Mouse (Mus musculus) left cerebral cortex, postnatal 14 days (tissue): ENCODE measurements around the gene Psrc1. TPM values are rescaled to one million over a fixed set of nuclear protein-coding genes. Genes with fewer than 3 reads are reported as not detected.

ENCODE experiments used
- DNase-seq, 2 experiments: peaks; one replicate each; pipeline ENCODE4 v3.0.0; 2021 to 2022; ENCODE audit warnings: low spot score in 2 of 2, mixed read lengths in 1 of 2
- intact Hi-C: fragments of 180-260 bp; cut with DNase I; formaldehyde crosslinking; loops from one replicate; pipeline ENCODE4 v1.15.1; 2025
- total RNA-seq, 2 experiments: library from RNA; stranded (reverse); gene quantifications; 2 replicates each; pipeline ENCODE4 v1.2.3; 2021

Psrc1 gene
- total RNA-seq, 2 experiments from 2014 or later, result 14.7 to 15.8 TPM

DNA sequence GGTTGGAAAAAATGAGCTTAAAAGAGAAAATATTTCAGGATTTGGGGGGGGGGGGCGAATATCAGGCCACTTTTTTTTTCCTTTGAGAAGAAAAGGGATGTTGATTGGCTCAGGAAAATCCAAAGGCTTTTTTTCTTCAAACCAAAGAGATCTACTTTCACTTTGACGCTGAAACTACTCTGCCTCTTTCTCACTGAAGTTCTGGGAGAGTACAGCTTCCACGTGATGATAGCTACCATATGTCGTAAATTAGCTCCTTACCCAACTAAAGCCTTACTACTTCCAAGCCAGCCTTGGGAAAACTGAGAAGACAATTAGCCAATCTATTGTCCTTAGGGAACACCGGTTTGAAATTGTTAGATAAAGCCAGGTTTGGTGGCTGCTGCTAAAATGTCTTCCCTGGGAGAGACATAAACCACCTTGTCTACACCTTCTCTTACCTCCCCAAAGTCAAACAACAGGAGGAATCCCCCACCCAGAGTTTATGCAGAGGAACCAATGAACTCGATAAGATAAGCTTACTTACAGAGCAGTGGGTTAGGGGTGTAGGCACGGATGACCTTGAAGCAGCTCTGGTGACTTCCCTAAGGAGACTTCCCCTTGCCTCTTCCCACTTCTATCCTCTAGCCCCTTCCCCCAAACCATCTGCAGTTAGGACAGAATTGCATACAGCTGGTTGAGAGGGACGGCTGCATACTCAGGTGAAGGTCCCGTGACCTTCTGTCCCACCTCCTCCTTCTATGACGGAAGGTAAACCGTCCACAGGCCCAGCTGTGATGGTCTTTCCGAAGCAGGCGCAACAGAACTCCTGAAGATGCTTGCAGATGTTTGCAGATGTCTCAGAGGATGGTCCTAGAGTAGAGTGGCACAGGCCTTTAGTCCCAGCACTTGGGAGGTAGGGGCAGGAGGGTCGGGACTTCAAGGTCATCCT lies 1.4 kb upstream of the Psrc1 start:
- intact Hi-C loops, result no loop called here

DNA sequence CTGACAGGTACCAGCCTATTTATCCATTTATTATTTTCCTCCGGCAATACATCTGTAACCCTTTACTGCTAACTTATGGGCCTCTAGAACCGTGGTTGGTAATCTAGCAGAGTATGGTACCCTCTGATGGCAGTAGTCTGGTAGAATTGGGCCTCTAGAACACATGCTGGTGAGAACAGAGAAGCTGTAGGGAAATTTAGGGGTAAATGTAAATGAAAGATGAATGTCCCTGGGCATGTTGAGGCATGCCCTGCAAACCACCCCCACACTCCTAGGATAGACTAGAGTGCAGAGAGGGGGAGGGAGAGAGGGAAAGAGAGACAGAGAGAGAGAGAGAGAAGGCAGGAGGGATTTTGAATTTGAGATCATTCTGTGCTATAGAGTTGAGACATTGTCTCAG lies 786 bp downstream of the Psrc1 start:
- no peak for DNase-seq
- intact Hi-C loops, result no loop called here

More for the DNA sequence above, 1.4 kb upstream of the Psrc1 start:
- no peak for DNase-seq

DNA sequence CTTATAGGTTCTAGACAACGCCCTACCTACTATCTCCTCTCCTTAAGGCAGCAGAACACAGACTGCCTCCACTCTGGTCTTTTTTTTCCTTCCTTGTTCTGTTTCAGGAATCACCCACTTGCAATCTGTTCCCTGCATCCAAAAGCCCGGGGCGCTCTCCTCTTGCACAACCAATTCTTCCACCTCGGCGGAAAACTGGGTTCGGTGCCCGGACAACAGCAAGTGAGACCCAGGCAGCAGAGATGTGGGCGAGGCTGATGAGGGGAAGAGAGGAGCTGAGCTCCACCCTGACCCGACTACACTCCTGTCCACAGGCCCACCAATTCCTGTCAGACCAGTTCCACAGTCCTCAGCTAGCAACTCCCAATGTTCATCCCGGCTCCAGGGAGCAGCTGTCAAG lies 2.5 kb downstream of the Psrc1 start:
- peak; percentile 68 to 78 for DNase-seq
- intact Hi-C loops, result loop anchor here (5.0 kb wide), 1 partner anchor 224 kb away; no protein-coding TSS in a partner anchor

DNA sequence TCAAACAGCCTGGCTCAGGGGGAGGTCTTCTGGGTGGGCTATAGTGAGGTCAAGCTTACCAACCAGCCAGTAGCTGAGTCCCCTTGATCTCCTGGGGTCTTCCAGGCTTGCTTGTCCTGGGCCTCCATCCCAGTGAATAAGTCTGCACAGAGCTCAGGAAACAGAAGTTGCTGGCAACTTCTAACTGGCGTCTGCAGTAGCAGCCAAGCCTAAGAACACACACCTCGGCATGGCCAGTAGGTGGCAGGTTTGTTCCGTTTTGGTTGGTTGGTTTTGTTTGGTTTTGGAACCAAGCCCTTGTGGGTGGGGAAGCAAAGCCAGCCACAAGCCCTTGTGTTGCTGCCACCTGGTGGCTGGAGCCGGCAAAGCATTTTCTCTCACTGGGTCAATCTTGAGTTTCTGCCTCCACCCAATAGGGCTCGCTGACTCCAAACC lies 5.5 kb downstream of the Psrc1 start:
- intact Hi-C loops, result loop anchor here (2.0 to 5.0 kb wide), 2 partner anchors 106 to 227 kb away; no protein-coding TSS in a partner anchor
- peak; percentile 98 for DNase-seq

DNA sequence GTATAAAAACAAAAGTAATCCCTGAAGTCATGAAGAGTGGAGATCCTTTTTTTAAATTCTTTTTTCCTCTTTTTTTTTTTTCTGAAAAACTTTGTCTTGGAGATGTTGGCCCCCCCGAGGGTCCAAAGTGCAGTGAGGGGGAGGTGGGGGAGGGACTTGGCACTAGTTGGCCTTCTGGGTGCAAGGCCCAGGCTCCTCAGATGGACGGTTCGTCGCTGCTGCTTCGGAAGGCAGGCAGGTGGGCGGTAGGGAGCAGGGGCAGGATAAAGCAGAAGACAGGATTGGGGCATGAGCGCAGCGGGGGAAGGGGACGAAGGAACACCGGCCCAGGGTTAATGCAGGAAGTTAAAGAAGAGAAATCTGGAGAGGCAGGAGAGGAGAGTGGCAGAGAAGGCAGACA lies 8.7 kb downstream of the Psrc1 start:
- intact Hi-C loops, result no loop called here

DNA sequence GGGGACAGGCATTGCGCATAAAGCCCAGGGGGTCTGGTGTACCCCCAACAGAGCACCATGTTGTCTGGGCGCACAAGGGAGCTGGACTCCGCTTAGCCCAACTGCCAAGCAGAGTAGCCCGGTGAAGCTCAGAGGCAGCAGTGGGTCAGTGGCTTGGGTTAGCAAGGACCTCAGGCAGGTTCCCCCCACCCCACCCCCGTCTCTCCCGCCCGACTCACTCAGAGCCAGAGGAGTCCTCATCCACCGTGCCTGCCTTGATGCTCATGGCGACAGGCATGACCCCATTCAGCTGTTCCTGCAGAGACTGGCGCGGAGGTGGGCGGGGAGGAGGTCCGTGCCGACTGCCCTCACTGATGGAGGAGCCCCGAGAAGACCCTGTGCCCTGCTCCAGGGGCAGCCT lies 9.2 kb downstream of the Psrc1 start:
- intact Hi-C loops, result no loop called here
- no peak for DNase-seq

More for the DNA sequence above, 8.7 kb downstream of the Psrc1 start:
- no peak for DNase-seq

DNA sequence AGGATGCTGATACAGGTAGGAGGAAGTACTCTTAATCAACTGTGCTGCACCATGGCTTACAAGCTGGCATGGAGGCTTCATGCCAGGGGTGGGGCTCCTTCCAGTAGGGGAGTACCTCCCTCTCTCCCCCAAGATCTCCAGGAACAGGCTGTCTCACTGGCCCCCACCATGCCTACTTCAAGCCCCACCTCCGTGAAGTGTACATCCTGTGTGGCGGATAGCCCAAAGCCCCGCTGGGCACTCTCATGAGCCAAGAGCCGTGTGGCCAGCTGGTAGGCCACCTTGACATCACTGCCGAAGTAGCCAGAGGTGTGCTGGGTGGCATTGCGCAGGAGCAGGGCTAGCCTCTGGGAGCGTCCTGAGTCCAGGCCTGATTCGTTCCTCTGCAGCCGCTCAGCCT lies 14.6 kb downstream of the Psrc1 start:
- intact Hi-C loops, result no loop called here
- no peak for DNase-seq

DNA sequence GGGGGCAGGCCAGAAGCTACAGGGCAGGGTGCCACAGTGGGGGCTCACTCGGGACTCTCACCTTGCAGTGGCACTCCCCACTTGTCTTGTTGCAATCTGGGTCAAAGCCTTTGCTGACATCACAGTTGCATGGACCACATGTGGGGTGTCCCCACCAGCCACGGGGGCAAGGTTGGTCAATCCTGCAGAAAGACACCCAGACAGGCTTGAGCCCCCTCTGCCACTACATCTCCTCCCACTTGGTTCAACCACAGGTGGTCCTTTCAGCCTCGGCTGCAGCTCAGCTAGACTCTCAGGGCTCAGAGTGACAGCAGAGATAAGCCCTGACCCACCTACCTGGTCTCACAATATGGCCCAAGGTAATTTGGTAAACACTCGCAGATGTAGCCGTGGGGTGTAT lies 16.8 kb downstream of the Psrc1 start:
- DNase-seq, result no peak
- intact Hi-C loops, result loop anchor here (5.0 kb wide), 2 partner anchors 42 to 162 kb away; partner anchors contain the start of gene Tmem167b

DNA sequence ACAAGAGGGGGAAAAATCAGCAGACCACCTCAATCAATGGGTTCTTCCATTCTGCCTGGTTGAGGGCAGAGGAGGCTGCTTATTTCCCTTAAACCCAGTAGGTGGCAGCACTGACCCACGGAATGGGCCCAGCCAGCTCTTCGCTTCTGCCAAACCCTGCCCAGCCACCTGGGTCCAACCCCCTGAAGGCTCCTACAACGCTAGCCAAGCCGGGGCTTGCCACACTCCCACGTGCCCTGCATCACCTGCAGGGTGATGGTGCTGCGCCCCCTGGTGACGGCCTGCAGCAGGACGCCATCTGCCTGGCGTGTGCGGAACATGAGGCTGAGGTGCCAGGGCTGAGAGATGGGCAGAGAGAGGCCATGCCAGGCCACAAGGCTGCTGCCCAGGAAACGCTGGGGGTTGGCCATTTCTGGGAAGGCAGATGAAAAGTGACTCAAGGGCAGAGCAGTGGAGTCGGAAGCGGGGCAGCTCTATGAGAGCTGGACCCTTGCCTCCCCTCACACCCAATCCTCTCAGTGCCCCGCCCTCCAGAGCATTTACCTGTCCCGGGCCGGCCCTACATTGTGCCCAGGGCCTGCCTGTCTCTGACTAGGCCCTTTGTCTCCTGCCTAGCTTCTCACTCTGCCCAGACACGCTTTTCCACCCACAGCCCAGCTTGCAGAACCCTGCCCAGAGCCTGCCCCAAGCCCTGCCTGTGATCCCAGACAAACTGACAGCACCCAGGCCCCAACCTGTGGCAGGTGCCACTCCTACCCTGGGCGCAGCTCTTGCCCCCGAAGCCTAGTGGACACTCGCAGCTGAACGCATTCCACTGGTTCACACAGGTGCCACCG lies 18.3 kb downstream of the Psrc1 start:
- intact Hi-C loops, result loop anchor here (5.0 kb wide), 2 partner anchors 40 to 160 kb away; partner anchors contain the start of gene Tmem167b
- peak; percentile 80 to 89 for DNase-seq

DNA sequence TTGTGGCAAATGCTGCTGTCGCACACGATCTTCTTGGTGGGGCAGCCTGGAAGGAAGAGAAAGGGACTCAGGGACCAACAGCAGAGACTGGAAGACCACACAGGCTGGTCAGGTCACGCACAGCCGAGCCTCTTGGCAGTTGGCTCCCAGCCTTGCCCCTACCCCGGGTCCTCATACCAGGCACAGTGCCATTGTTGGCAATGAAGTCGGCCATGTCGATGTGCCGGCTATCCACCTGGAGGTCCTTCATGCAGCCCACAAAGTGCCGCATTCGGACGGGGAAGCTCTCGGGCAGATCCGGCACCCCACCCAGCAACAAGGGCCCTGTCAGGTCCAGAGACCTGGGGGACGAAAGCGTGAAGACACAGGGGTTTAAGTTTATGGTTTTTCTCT lies 18.9 kb downstream of the Psrc1 start:
- intact Hi-C loops, result loop anchor here (5.0 kb wide), 2 partner anchors 40 to 160 kb away; partner anchors contain the start of gene Tmem167b
- DNase-seq, result no peak

DNA sequence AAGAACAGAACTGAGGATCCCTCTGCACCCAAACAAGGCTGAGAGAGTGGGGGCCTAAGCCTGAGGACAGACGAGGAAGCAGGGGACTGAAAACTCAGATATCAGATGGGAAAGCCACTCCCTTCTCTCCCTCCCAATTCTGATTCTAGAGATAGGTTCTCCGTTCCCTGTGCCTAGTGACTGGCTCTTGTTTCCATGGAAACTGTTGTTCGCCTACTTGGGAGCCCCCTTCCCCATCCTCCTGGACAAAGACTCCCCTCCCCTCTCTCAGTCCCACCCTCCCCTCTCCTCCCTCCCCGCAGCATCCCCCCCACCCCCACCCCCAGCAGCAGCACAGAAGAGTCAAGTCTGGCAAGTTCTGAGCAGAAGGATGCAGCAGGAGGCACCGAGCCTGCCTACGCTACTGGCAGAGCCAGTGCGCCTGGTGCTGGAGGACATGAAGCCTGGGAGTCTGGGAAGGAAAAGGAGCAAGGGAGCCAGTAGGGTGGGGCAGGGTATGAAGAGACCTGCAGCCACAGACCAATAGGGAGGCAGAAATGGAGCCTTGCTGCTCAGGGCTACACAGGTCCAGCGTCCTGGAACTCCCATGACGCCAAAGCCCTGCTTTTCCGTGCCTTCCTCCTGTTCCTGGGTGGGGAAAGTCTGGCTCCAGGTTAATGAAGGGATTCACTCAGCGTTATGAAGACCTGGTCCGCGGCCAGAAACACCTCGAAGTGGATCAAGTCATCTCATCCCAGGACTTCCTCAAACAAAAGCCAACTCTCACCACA lies 22.1 kb downstream of the Psrc1 start:
- peak; percentile 60 to 81 for DNase-seq
- intact Hi-C loops, result no loop called here

DNA sequence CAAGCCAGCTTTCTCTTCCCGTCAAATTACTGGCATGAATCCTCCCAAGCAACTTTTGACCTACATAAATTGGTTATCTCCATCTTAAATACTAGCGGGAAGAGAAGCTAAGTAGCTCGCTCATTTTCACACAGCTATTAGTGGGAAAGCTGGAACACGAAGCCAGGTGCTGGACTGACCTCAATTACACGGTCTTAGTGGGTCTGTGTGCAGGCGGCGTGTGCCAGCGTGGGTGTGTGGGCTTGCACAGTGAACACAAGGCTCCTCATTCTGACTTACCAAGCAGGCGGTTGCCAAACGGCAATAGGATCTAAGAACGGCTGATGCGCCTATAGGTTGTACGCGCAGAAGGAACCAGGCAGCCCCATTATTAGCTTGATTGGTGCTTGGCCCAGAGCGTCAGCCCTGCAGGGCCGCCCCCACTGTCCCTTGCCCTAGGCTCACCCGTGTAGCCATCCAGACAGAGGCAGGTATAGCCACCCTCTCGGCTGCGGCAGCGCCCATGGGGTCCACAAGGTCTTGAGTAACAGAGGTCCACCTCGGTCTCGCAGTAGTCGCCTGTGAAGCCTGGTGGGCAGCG lies 22.8 kb downstream of the Psrc1 start:
- DNase-seq, result peak in 1 of 2 experiments; percentile 62
- intact Hi-C loops, result no loop called here

DNA sequence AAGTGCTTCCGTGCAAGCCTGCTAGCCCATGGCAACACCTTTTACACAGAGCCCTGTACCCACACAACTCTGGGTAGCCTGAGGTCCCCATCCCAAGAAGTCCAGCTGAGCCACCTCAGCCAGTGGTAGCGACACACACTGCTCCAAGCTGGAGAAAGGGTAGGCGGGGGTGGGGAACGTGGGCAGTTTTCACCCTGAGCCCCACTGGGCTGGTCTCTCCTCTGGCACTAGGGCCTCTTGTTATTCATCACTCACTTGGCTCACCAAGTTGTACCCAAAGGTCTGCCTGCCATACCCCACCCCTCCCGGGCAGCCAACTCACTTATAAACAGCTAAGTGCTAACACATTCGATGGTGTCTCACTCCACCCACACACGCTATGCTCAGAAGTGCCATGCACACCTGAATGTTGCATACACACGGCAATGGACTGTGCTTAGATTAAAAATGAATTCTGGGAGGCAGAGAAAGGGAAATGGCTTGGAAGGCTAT lies 24.9 kb downstream of the Psrc1 start:
- no peak for DNase-seq
- intact Hi-C loops, result no loop called here

DNA sequence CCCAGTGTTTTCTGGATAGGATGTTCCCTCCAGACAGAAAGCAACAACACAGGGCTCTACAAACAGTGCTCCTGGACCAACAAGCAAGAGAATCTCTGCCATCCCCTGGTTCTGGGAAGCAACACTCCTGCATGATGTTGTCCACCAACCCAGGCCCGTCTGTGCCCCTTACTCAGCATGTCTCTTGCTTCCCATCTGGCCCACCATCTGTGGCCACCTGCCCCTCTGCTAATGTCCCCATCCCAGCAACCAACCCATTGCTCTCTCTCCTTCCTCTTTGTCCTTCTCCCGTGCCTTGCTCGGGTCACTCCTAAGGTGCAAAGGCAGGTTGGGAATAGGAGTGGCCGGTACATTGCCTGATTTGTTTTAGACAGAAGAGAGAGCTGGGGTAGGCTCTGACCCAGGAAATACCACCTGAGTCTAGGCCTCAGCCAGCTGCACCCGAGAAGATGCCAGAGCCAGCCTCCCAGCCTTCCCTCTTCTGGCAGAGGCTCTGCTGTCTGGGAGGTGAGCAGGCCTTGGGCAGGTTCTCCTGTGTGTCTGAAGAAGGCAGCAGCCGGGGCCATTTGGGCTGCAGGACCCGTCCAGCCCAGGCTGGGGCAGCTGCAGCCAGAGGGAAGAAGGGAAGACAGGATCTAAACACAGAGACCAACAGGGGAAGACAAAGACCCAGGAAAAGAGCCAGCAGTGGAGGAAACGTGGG lies 26.2 kb downstream of the Psrc1 start:
- intact Hi-C loops, result no loop called here
- no peak for DNase-seq

DNA sequence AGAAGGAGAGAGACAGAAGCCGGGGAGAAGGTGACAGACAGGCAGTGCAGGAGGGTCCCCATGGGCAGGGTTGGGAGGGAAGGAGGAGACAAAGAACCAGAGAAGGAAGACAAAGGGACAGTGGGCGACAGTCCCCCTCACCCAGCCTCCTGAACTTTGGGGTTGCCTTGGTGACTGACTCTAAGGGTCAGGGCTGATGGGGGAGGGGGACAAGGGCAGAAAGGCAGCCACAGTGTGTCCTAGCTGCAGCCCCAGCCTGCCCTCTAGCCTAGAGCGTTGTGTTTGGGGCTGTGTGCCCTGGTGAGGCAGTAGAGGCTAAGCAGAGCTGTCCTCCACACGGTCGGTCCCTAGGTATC lies 26.7 kb downstream of the Psrc1 start:
- intact Hi-C loops, result no loop called here
- DNase-seq, result no peak

DNA sequence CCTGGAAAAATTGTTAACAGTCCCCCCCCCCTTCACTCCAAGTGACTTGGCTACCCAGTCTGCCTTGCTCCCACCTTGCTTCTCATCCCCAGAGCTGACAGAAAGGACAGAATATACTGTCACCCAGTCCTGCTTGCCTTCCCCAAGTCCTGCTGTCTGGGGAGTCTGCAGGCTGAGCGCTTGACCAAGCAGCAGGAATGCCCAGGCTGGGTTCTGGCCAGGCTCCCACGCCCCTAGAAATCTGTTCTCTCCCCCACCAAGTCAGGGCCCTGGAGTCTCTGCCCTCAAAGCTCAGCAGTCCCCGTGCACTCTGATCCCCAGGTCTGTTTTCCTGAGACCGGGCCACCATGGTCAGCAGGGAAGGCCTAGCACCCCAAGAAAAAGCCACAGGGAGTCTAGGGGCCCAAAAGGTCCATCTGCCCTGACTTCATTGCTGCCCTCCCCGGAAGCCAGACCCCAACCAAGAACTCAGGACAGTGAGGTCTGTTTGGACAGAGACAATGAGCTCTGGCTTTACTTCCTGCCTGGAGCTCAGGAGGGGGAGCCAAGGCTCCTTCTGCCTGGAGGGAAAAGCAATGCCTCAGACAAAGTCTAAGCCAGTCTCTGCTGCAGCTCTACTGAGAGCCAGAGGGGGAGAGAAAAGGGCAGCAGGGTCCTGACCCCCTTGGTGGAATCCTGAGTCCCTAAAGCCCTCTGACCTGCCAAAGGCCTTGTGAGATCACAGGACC lies 27.6 kb downstream of the Psrc1 start:
- intact Hi-C loops, result no loop called here
- DNase-seq, result no peak

DNA sequence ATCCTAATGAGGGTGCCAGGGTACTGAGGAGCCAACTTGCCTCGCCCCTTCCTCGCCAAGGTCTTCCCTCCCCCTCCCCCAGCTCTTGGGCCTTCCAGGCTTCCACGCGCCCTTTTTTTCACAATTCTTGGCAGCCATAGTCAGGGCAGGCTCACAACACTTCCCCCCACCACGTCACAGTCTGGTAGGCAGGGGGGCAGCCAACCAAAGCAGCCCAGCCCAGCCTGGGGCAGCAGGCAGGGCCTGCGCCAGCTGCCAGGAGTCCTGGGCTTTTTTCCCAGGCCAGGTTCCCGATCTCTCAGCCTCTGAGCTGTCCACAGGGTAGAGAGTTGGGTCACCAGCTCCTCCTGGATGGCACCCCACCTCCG lies 28.1 kb downstream of the Psrc1 start:
- peak; percentile 48 to 72 for DNase-seq
- intact Hi-C loops, result no loop called here
